Mouse (Mus musculus): Measurements from ENCODE around the gene Tut4. TPM values are rescaled to one million over a fixed set of nuclear protein-coding genes. Genes with fewer than 3 reads are reported as not detected.

The Tut4 gene
- polyA plus RNA-seq, 1 experiment from 2014 or later = 46.7 TPM

GRCm38 (mm10) chr4:108461262-108461903 lies 2.2 kb downstream of the Tut4 start:
- no peak for DNase-seq (ENCODE audit: low spot score)
- peak overlapping the region; percentile 97; the same call in 1 of the 2 replicates for H3K27ac ChIP-seq (replicated peaks; ENCODE audit: low read depth, low read length)
- peak overlapping the region; percentile 100 for H3K4me3 ChIP-seq (ENCODE audit: low read depth, low read length)
- H3K36me3 ChIP-seq (ENCODE audit: control insufficient read depth, insufficient read depth, low read length) = no peaks in the 10 kb centered on the region
- 24% methylated on average over 5 of the region's 5 CpGs for WGBS
- H3K4me1 ChIP-seq (ENCODE audit: control insufficient read depth, insufficient read depth, low read length) = peaks cover 7% of the 10 kb centered on the region
- H3K4me2 ChIP-seq (ENCODE audit: low read depth, low read length) = peak overlapping the region; percentile 80
- no peak for ATAC-seq (ENCODE audit: low read depth)
- no peaks in the 10 kb centered on the region for H3K27me3 ChIP-seq (replicated peaks; ENCODE audit: control insufficient read depth, insufficient read depth, low read length)
- peak overlapping the region; percentile 89 for H3K9ac ChIP-seq (ENCODE audit: low read depth, low read length)
- H3K9me3 ChIP-seq (ENCODE audit: control insufficient read depth, low read length) = no peaks in the 10 kb centered on the region

GRCm38 (mm10) chr4:108473586-108473985 lies 14.4 kb downstream of the Tut4 start:
- H3K9ac ChIP-seq (ENCODE audit: low read depth, low read length) = no peak overlapping the region
- H3K4me1 ChIP-seq (ENCODE audit: control insufficient read depth, insufficient read depth, low read length) = no peaks in the 10 kb centered on the region
- H3K4me3 ChIP-seq (ENCODE audit: low read depth, low read length) = no peak overlapping the region
- H3K36me3 ChIP-seq (ENCODE audit: control insufficient read depth, insufficient read depth, low read length) = no peaks in the 10 kb centered on the region; the same call in 1 of the 2 replicates
- H3K27me3 ChIP-seq (replicated peaks; ENCODE audit: control insufficient read depth, insufficient read depth, low read length) = no peaks in the 10 kb centered on the region
- no peaks in the 10 kb centered on the region for H3K9me3 ChIP-seq (ENCODE audit: control insufficient read depth, low read length)
- DNase-seq (ENCODE audit: low spot score) (no peak), ATAC-seq (ENCODE audit: low read depth) (no peak)
- H3K27ac ChIP-seq (replicated peaks; ENCODE audit: low read depth, low read length) = no peak overlapping the region
- WGBS = 75% methylated on average over 2 of the region's 2 CpGs
- H3K4me2 ChIP-seq (ENCODE audit: low read depth, low read length) = no peak overlapping the region

- Histone ChIP-seq H3K9me3 (ENCODE audit: control insufficient read depth, low read length) (no peaks in the 10 kb centered on the region), H3K4me1 (ENCODE audit: control insufficient read depth, insufficient read depth, low read length) (no peaks in the 10 kb centered on the region), H3K27me3 (replicated peaks; ENCODE audit: control insufficient read depth, insufficient read depth, low read length) (no peaks in the 10 kb centered on the region), H3K9ac (ENCODE audit: low read depth, low read length) (no peak overlapping the region), H3K27ac (replicated peaks; ENCODE audit: low read depth, low read length) (no peak overlapping the region), H3K4me2 (ENCODE audit: low read depth, low read length) (no peak overlapping the region), H3K4me3 (ENCODE audit: low read depth, low read length) (no peak overlapping the region), H3K36me3 (ENCODE audit: control insufficient read depth, insufficient read depth, low read length) (peaks cover 61% of the 10 kb centered on the region)
- no peak for DNase-seq (ENCODE audit: low spot score)
- no peak for ATAC-seq (ENCODE audit: low read depth)
These were observed 23.6 kb downstream of the Tut4 start for GRCm38 (mm10) chr4:108482776-108483175.

- no peaks in the 10 kb centered on the region for H3K9me3 ChIP-seq (ENCODE audit: control insufficient read depth, low read length)
- H3K27ac ChIP-seq (replicated peaks; ENCODE audit: low read depth, low read length) = no peak overlapping the region
- WGBS = 92% methylated on average over 4 of the region's 4 CpGs
- ATAC-seq (ENCODE audit: low read depth) = no peak
- H3K4me3 ChIP-seq (ENCODE audit: low read depth, low read length) = no peak overlapping the region
- H3K36me3 ChIP-seq (ENCODE audit: control insufficient read depth, insufficient read depth, low read length) = peaks cover 61% of the 10 kb centered on the region
- no peaks in the 10 kb centered on the region for H3K27me3 ChIP-seq (replicated peaks; ENCODE audit: control insufficient read depth, insufficient read depth, low read length)
- no peaks in the 10 kb centered on the region for H3K4me1 ChIP-seq (ENCODE audit: control insufficient read depth, insufficient read depth, low read length)
- H3K4me2 ChIP-seq (ENCODE audit: low read depth, low read length) = no peak overlapping the region
- DNase-seq (ENCODE audit: low spot score) = no peak
- H3K9ac ChIP-seq (ENCODE audit: low read depth, low read length) = no peak overlapping the region
These were observed 25.0 kb downstream of the Tut4 start for GRCm38 (mm10) chr4:108484230-108484629.

GRCm38 (mm10) chr4:108503023-108503422 lies 43.8 kb downstream of the Tut4 start:
- Histone ChIP-seq H3K9me3 (ENCODE audit: control insufficient read depth, low read length) (no peaks in the 10 kb centered on the region), H3K4me3 (ENCODE audit: low read depth, low read length) (no peak overlapping the region), H3K4me2 (ENCODE audit: low read depth, low read length) (no peak overlapping the region), H3K27ac (replicated peaks; ENCODE audit: low read depth, low read length) (no peak overlapping the region), H3K36me3 (ENCODE audit: control insufficient read depth, insufficient read depth, low read length) (peaks cover 67% of the 10 kb centered on the region), H3K4me1 (ENCODE audit: control insufficient read depth, insufficient read depth, low read length) (no peaks in the 10 kb centered on the region), H3K9ac (ENCODE audit: low read depth, low read length) (no peak overlapping the region), H3K27me3 (replicated peaks; ENCODE audit: control insufficient read depth, insufficient read depth, low read length) (no peaks in the 10 kb centered on the region)
- 83% methylated on average over 2 of the region's 2 CpGs for WGBS
- no peak for ATAC-seq (ENCODE audit: low read depth)
- DNase-seq (ENCODE audit: low spot score) = no peak

DNA sequence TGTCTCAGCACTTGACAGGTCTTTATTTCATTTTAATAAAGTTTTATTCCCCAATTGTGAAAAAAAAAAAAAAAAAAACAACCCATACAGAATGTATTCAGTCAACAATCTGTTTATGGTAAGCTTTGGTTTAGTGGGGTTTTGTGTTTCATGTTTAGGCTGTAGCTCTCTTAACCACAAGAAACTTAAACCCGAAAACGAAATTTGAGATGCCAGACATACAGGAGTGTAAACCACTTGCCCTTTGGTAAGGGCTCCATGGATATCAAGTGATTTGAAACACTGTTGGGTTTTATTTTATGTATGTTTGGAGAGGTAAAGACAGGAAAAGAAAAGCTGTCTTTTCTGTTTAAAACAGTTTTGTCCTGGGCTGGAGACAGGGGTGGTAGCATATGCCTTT lies 80.5 kb downstream of the Tut4 start:
- Histone ChIP-seq H3K9me3 (ENCODE audit: control insufficient read depth, low read length) (no peaks in the 10 kb centered on the region), H3K4me2 (ENCODE audit: low read depth, low read length) (no peak overlapping the region), H3K36me3 (ENCODE audit: control insufficient read depth, insufficient read depth, low read length) (peaks cover 33% of the 10 kb centered on the region), H3K4me3 (ENCODE audit: low read depth, low read length) (no peak overlapping the region), H3K27ac (replicated peaks; ENCODE audit: low read depth, low read length) (no peak overlapping the region), H3K27me3 (replicated peaks; ENCODE audit: control insufficient read depth, insufficient read depth, low read length) (no peaks in the 10 kb centered on the region), H3K9ac (ENCODE audit: low read depth, low read length) (no peak overlapping the region), H3K4me1 (ENCODE audit: control insufficient read depth, insufficient read depth, low read length) (no peaks in the 10 kb centered on the region)
- peak; percentile 59 for DNase-seq (ENCODE audit: low spot score)
- 71% methylated on average over 2 of the region's 2 CpGs for WGBS
- ATAC-seq (ENCODE audit: low read depth) = no peak

- WGBS = 73% methylated on average over 1 of the region's 1 CpGs
- H3K4me1 ChIP-seq (ENCODE audit: control insufficient read depth, insufficient read depth, low read length) = no peaks in the 10 kb centered on the region
- H3K4me2 ChIP-seq (ENCODE audit: low read depth, low read length) = no peak overlapping the region
- no peak overlapping the region for H3K27ac ChIP-seq (replicated peaks; ENCODE audit: low read depth, low read length)
- H3K9ac ChIP-seq (ENCODE audit: low read depth, low read length) = no peak overlapping the region
- H3K27me3 ChIP-seq (replicated peaks; ENCODE audit: control insufficient read depth, insufficient read depth, low read length) = no peaks in the 10 kb centered on the region
- no peak overlapping the region for H3K4me3 ChIP-seq (ENCODE audit: low read depth, low read length)
- no peak for DNase-seq (ENCODE audit: low spot score)
- ATAC-seq (ENCODE audit: low read depth) = no peak
- no peaks in the 10 kb centered on the region for H3K9me3 ChIP-seq (ENCODE audit: control insufficient read depth, low read length)
- H3K36me3 ChIP-seq (ENCODE audit: control insufficient read depth, insufficient read depth, low read length) = peaks cover 96% of the 10 kb centered on the region
These were observed 105.8 kb downstream of the Tut4 start for GRCm38 (mm10) chr4:108565026-108565425.

- Histone ChIP-seq H3K9ac (ENCODE audit: low read depth, low read length) (no peak overlapping the region), H3K36me3 (ENCODE audit: control insufficient read depth, insufficient read depth, low read length) (peaks cover 71% of the 10 kb centered on the region), H3K27me3 (replicated peaks; ENCODE audit: control insufficient read depth, insufficient read depth, low read length) (no peaks in the 10 kb centered on the region), H3K4me3 (ENCODE audit: low read depth, low read length) (no peak overlapping the region), H3K27ac (replicated peaks; ENCODE audit: low read depth, low read length) (no peak overlapping the region), H3K4me1 (ENCODE audit: control insufficient read depth, insufficient read depth, low read length) (peaks cover 1% of the 10 kb centered on the region), H3K4me2 (ENCODE audit: low read depth, low read length) (no peak overlapping the region), H3K9me3 (ENCODE audit: control insufficient read depth, low read length) (no peaks in the 10 kb centered on the region)
- no peak for ATAC-seq (ENCODE audit: low read depth)
- no peak for DNase-seq (ENCODE audit: low spot score)
- 96% methylated on average over 3 of the region's 3 CpGs for WGBS
These were observed 113.4 kb downstream of the Tut4 start for GRCm38 (mm10) chr4:108572644-108573043.

Data from embryonic facial prominence, embryonic 14.5 days (tissue).